Mouse (Mus musculus) liver, postnatal 0 days (tissue): ENCODE measurements around the gene Rhoc.

Source experiments
- CTCF ChIP-seq: sonication (generic); IDR thresholded peaks from 2 replicates; pipeline ENCODE4 v1.5.1; 2016; ENCODE audit warnings: antibody characterized with exemption, low read depth
- EP300 ChIP-seq: IDR thresholded peaks from 2 replicates; pipeline ENCODE4 v1.6.1; 2016; ENCODE audit warnings: antibody characterized with exemption, low read depth, mild to moderate bottlenecking

DNA sequence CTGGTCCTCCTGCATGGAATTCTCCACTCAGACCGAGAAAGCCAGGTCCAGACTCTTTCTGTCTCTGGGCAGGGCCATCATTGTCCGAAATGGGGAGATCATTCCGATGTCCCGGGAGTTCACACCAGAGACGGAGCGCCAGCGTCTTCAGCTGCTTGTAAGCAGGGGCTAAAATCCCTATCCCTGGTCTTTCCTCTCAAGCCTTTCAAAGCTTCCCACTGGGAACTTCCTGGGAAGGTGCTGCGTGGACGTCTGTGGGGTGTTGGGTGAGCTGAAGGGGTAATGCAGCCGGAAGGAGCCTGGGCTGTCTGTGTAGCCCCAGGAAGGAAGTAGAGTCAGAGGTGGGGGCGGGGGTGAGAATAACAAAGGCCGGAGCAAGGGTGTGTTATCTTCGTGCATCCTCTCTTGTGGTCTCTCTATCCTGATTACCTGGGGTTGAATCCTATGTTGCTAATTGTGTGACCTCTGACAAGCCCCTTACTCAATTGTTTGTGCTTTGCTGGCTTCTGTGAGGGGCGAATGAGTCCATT lies 4.1 kb upstream of the Rhoc start:
- TF ChIP-seq CTCF (no peak), EP300 (no peak)
